Mouse (Mus musculus): ENCODE measurements around the gene Ncoa1.
"Not testable (repeated sequence)": the region's sequence is repeated elsewhere in the genome, so short reads cannot be mapped to it uniquely, and the experiment has no call there.

Ncoa1 gene

DNA sequence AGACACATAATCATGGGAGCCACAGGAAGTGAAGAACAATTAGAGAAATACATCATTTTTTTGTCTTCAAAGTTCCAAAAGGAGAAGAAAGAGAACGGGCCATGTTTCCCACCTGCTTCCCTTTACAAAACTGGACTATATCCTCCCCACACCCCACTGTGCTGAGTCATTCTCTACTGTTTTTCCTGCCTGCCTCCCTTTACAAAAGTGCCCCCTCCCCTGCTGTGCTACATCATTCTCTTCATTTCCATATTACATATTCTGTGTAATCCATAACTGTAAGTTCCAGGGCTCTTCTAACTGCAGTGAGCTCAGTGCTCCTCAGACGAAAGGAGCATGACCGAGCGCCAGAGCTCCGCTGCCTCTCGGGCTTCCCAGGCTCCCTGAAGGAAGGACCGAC is 80.8 kb downstream of the Ncoa1 start:
- DNase-seq (ENCODE audit: low spot score) = no peak

DNA sequence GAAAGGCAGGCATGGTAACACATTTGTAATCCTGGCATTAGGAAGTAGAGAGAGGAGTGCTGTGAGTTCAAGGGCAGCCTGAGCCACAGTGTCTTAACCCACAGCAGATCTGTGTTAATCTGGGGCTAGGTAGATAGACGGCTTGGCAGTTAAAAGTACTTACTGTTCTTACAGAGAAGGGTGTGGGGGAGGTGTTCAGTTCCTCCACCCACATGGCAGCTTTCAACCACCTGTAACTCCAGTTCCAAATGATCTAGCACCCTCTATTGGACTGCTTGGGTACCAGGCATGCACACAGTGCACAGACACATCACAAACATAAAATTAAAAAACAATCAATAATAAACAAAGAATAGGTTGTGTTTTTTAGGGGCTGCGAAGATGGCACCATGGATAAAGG is 84.4 kb downstream of the Ncoa1 start:
- DNase-seq (ENCODE audit: low spot score) = no peak

DNA sequence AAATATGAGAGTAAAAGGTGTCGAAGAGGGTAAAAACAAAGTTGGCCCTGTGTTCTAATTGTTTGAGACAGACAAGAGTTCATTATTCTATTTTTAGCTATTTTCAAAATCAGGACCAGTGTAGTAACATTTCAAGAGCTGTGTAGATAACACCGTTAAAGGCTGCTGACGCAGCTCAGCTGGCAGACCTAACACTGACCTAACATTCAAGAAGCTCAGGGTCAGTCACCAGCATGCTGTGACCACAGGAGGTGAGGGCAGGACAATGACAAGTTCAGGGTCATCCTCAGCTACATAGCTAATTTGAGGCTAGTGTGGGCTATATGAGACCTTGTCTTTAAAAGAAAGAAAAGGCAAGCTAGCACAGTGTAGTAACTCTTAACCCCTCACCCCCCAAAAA is 84.9 kb downstream of the Ncoa1 start:
- no peak for DNase-seq (ENCODE audit: low spot score)

DNA sequence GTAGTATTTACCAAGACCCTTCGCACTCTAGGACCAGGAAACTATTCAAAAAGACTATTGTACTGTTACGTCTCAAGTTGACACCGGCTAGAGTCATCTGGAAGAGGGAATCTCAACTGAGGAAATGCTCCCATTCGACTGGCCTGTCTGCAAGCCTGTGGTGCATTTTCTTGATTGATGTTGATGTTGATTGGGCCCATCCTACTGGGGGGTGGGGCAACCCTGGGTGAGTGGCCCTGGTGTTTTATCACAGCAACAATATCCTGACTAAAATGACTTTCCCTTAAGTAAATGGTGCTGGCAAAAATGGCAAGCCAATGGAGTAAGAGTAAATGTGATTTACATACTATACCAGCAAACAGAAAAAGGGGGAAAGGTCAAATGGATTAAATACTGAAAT is 85.7 kb downstream of the Ncoa1 start:
- no peak for DNase-seq (ENCODE audit: low spot score)

DNA sequence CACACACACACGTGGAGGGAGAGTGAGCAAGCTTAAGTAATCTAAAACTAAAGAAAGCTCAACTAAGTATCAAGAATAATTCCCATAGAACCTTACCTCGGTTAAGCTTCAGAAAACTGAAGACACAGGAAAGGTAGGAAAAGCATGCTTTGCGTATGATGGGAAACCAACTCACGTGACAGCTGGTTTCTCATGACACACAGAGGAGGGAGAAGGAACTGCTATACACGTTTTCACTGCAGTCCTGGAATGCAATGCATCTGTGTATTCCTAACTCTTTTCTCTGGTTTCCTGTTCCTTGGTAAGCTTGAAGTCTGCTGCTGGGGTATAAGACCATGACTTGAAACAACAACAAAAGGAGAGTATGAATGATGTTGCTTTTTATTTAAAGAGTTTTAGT is 86.3 kb downstream of the Ncoa1 start:
- DNase-seq (ENCODE audit: low spot score) = no peak

DNA sequence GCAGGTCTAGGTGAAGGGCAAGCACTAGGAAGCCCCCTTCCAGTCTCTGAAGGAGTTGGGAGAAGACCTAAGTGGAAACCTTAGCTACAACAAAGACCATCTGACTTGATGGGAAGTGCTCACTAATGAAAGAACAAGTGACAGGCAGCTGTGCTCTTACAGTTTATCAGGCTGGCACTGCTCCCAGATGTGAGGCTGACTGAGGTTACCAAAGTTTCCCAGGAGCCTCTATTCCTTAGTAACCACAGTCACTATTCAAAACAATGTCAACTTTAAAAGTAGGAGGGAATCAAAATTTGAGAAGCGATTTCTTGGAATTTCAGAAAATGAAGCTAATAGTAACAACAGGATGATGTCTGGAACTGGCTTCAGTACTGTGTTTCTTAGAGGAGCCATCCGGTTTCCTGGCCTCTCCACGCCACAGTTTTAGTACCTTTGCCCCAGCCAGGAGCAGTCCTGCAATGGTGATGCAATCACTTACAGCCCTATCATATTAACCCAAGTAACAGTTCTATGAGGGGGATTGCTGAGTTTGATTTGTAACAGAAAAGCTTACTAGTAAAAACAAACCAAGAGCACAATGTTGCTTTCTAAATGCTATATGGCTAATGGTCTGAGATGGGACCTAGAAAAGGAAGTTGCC is 90.8 kb downstream of the Ncoa1 start:
- peak; percentile 95 for DNase-seq (ENCODE audit: low spot score)

DNA sequence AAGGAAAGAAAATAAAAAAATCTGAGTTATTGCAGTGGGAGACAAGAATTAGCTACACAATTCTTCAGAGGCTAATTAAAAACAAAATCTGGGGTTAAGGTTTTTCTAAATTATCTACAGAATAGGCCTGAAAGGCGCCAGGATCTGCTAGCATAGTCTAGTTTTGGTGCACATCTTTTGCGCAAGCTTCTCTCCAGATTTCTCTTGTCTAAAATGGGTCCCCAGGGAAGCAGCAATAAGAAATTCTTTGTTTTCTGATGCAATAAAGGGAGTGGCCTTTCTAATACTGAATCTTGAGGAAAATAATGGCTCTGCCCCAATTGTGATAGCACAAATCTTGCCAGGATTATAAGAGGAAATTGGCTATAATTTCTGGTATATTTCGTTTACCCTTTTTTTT is 93.9 kb downstream of the Ncoa1 start:
- DNase-seq (ENCODE audit: low spot score) = peak; percentile 92

DNA sequence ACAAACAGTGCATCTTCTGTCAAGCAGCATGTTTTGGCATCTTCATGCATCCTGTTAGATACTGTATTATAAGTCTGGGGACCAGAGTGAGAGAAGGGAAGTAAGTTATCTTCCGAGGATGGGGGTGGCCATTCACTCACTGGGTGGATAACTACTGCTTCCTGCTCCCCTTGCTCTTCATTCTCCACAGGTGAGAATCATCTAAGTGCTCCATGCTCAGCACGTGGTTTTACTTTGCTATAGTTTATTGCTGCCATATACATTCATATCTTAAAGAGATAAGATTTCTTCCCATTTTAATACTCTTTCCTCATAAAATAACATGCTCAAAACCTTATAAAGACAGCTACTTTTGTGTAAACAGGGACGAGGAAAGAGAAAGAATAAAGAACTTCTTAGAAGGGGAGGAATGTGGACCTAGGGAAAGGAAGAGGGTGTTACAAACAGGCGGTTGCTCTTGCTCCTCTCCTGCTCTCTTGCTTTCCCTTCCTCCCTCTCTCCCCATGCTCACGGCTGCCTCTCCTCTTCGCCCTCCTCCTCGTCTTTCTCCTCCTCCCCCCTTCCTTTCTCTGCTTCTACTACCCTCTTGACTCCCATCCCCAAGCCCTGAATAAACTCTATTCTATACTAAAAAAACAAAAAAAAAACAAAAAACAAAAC is 97.6 kb downstream of the Ncoa1 start:
- DNase-seq (ENCODE audit: low spot score) = no peak

DNA sequence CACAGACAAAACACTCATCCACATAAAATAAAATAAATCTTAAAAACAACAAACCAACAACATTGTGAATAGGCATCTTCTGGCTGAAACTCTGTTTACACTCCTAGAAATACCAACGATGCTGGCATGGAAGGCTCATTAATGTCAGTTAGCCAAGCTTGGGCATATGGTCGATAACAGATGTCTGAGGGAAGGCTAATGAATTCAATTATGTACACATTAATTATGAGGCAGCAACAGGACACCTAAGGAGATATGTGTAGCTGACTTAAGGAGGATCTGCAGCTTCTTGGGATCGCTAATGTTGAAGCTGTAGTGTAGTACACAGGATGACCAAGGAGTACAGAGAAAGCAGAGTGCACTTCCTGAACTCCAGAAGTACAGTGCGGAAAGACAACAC is 100.5 kb downstream of the Ncoa1 start:
- DNase-seq (ENCODE audit: low spot score) = no peak

DNA sequence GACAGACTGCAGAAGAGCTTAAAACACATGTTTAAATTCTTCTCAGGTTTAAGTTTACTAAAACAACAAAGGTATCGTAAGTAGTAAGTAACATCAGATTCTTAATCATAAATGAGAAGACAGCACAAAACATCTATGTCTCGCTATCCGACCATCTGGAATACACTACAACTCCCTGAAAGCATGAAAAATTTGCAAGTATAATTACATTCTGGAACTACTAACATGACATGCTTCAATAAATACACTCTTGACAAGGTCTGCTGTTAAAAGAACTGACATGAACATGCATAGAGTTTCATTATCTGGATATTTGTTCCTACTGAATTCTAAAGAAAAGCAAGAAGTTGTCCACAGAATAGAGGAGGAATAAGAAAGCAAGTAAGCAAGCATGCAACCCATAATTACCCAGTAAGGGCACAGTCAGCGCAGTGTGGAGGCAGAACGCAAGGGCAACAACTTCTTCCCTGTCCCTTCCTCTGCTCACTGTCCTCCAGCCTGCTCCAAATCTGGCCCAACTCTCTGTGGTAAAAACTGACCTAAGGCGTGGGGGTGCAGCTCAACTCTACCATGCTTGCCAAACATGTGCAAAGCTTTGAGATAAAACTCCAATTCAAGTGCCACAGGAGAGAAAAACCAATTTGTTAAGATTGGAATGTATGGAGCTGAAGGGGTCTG is 102.0 kb downstream of the Ncoa1 start:
- DNase-seq (ENCODE audit: low spot score) = no peak

DNA sequence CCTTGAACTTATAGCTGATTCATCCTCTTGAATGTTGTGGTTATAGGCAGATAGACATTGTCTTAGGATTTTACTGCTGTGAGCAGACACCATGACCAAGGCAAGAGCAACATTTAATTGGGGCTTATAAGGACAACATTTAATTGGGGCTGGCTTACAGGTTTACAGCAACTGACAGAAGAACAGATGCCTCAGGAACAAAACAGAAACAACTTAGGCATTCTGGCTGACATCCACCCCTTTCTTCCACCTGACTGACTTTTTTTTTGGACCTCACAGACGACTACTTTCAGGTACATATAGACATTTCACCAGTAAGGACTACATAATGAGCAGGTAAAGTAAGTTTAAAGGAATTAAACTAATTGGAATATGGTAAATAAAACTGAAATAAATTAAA is 105.6 kb downstream of the Ncoa1 start:
- DNase-seq (ENCODE audit: low spot score) = no peak

DNA sequence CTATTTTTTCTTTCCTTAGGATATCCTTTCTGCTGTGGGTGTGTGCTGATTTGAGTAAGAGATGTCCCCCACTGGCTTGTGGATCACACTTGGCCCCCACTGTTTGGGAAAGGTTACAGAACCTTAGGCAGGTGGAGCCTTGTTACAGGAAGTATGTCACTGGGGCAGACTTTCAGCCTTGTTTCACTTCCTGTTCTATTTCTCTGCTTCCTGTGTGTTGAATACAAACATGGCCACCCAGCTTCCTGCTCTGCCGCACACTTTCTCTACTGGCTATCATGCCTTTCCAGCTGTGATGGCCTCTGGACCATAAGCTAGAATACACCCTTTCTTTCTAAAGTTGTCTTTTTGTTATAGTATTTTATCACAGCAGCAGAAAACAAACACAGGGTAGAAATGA is 111.0 kb downstream of the Ncoa1 start:
- no peak for DNase-seq (ENCODE audit: low spot score)

DNA sequence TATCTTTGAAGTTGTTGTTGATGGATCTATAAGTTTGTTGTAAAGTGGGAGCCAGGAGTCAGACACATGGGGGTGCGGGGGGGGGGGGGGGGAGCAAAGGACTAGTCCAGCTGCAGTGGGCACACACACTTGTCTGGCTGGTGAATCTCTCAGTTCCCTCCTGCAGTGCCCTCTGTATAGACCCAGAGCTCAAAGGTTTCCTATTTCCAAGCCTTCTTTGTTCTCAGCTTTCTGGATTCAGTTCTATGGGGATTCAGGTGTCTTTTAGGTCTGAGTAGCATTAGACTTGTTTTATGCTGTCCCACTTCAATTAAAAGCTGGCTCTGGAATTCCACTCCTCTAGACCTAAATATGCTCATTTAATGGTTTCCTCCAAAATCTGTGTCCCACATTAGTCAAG is 117.5 kb downstream of the Ncoa1 start:
- DNase-seq (ENCODE audit: low spot score) = no peak

DNA sequence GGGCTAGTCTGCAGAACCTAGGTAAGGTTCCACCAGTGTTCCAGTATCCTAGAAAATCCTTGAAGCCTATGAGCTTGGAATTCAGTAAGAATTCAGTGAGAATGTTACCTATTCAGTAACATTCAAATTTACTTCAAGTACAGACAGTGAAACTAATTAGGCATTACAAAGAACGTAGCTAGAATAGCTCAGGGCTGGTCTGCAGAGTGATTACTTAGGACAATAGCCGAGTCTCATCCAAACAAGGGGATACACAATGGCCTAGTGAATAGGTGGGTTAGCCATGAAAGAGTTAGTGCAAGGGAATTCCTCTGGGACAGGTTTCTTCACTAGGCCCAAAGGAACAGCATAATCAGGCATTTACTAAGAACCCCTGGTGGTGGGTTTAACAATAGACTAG is 118.3 kb downstream of the Ncoa1 start:
- DNase-seq (ENCODE audit: low spot score) = not testable (repeated sequence)

DNA sequence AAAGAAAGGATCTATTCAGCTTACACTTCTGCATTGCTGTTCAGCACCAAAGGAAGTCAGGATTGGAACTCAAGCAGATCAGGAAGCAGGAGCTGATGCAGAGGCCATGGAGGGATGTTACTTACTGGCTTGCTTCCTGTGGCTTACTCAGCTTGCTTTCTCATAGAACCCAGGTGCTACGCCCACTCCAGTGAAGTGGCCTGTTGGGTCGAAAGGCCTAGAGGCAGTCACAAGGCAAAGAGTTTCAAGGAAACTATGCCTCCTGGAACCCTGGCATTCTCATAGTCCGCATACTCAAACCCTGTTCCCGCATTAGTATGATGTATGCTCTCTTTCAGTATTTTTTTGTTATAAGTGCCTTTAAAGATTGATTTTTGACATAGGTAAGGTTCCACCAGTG is 118.9 kb downstream of the Ncoa1 start:
- DNase-seq (ENCODE audit: low spot score) = no peak

DNA sequence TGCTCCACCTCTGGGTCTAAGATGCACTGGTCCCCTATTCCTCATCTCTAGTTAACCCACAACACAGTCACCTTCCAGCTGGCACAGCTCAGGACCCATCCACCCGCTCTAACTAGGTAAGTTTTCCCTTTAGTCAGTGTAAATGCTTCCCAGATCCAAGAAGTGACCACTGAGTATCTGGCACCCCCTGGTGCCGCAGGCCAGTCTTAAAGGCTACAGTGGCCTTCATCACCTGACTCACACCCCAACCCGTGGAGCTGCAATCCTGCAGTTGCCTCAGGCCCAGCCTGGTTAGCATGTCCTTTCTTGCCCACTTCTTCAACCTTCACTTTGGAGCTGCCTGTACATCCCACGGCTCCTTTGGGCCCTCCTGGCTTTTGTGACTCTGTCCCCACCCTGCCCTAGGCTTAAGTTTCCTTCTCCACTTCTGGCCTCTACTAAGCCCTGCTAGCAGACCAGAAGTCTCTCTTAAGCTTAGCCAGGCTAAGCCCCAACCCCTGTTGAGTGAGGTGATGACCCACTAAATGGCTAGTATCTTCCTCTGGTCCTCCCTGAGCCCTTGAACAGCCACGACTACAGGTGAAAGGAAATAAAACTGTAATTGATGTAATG is 120.0 kb downstream of the Ncoa1 start:
- no peak for DNase-seq (ENCODE audit: low spot score)

DNA sequence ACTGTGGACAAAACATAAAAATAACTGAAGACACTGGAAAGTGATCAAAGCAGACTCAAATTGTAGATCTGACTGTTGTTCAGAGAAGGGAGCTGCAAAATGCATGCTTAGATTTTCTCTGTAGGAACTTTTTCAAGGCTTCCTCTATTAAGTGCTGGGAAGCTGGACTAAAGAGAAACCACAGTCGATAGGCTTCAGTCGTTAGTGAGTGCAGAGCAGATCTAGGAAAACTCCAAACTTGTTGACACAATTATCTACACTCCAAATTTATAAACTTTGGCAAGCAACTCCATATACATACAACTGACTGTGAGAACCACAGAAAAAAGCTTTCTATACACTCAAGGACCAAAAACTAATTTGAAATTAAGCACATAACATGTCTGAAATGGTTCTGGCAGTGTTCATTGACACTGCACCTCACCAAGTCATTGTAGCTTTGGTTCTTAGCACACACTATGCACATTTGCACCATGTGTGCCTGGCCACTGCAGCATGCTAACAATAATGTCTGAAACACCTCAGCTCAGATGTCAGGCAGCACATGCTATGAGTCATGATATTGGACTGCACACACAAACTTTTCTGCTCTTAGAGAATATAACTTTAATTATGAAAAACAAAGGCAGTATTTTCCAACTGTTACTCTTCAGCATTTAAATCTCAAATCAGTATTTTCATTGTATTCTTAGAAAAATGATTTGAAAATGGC is 121.8 kb downstream of the Ncoa1 start:
- DNase-seq (ENCODE audit: low spot score) = no peak

DNA sequence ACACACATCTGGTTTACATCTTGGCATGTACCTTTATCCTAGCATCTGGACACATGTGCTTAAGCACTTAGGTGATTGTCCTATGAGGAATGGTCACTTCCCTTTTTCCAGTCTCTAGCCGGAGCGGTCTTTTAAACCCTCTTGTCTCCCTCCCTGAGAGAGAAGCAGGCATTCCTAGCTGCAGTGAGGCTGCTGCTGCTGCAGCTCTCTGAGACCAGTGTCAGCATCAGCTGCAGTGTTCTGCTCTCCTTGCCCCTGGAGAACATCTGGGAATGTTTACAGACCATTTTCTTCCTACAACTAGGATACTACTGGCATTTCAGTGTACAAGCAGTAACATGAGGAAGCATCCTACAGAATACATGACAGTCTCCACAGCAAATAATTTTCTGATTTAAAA is 133.8 kb downstream of the Ncoa1 start:
- DNase-seq (ENCODE audit: low spot score) = no peak

DNA sequence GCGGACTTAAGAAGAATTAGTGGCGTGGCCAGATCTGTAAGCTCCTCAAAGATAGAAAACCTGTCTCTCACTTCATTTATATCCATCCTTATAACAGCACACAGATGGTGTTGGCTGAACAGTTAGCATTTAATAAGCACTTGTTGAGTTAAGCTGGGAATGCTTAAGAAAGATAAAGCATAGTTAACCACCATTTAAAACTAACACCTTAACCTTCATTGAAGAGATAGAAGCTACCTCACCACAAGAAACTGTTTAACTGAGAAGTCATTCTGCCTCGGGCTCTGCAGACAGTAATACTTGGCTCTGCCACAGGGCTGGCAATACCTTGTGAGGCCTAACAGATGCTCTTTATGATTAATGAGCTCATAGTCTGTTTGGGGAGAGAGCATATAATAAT is 134.9 kb downstream of the Ncoa1 start:
- DNase-seq (ENCODE audit: low spot score) = no peak

DNA sequence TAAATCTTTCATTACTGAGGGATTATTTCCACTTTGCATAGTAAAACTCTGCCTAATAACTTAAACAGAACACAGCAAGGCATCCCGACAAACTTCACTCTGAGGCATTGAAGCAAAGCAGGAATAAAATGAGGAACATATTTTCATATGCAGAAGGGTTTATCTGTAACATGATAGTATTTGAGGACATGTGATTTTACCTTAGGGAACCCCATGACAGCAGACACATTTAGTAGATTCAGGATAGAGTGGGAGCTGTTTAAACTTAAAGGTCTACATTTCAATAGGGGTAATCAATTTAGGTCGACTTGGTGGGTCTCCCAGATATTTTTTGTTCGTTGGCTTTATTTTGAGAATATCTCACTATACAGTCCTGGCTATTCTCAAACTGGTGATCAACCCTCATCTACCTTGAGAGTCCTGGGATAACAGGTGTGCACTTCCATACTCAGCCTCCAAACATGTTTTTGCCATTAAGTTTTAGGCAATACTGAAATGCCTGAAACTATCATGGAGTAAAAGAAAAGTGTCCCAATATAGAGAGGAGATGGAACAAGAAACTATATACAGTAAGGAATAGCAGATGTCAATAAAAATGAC is 136.6 kb downstream of the Ncoa1 start:
- no peak for DNase-seq (ENCODE audit: low spot score)

DNA sequence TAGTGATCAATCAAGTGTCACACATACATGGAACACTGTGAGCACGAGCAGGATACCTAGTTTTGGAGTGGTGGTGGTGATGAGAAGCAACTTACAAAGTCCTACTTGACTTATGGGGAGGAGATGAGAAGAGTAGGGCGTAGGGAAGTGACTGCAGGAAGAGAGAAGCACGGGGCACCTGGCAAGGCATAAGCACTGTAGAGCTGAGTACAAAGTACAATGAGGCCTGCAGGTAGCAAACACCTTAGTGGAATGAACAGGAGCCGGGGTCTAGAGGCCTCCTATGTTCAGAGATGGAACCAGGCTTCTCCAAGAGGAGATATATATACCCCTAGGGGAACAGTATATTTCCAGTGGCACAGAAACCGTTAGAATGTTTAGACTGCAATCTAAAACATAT is 153.4 kb downstream of the Ncoa1 start:
- no peak for DNase-seq (ENCODE audit: low spot score)

DNA sequence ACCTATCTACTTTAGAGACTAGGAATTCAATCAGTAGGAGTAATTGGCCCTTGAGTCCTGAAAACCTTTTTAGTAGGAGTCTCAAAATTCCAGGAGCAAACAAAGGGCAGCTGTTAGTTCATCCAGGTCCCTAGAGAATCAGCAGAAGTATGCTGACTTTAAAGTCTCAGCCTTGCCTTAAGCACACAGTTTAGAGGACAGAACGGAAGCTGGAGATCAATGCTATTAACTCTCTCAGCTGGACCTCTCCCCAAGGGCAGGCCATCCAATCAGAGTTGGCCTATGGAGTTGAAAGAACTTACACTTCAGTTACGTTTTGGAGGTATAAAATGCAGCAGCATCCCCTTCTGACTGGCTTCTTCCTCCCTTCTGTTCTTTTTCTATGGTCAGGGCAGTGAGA is 154.8 kb downstream of the Ncoa1 start:
- no peak for DNase-seq (ENCODE audit: low spot score)

Data from adipocyte (in vitro differentiated cells).